Mouse (Mus musculus) G1E-ER4 (cell line): ENCODE results near the gene Adam34. TPM values are rescaled to one million over a fixed set of nuclear protein-coding genes. Genes with fewer than 3 reads are reported as not detected.

ENCODE experiments used
- GATA1 ChIP-seq: IDR thresholded peaks from one replicate; pipeline ENCODE4 v1.8.0; 2012; ENCODE audit warnings: low read length, inconsistent platforms
- polyA plus RNA-seq: library from polyadenylated mRNA; stranded (reverse); fragments of >175 nt; gene quantifications from 2 replicates; pipeline ENCODE4 v1.2.3, GENCODE M21; 2012

Adam34 gene
- not detected in 2 replicates for polyA plus RNA-seq

DNA sequence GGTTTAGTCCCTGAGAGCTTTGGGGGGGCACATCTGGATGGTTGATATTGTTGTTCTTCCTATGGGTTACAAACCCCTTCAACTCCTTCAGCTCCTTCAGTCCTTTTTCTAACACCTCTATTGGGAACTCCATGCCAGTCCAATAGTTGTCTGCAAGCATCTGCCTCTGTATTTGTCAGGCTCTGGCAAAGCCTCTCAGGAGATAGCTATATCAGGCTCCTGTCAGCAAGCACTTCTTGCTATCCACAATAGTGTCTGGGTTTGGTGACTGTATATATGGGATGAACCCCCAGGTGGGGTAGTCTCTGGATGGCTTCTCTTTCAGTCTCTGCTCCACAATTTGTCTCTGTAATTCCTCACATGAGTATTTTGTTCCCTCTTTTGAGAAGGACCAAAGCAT lies at the start of gene Adam34:
Gene Adam34, minus strand, starts transcription at position 101 of the 400 bp plus-strand sequence.
- no peak for TF ChIP-seq GATA1

DNA sequence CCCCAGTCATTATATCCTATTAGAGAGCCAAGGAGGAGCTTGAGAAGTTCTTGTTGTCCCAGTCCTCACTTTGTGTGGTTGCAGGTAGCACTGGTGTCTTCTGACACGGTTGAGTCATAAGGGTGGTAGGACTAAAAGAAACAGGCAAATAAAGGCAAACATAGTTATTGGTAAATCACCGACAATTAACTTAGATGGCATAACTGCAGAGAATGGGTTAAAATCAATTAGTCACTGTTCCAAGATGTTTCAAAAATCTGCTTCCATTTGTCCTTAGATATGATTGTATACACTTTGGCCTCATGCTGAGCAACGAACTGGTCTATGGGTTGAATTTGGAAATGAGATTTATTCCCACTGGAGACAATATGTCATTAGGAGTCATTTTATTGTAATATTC lies 82.7 kb downstream of the Adam34 start, which contains the start of gene Gm5346:
Gene Gm5346, minus strand, starts transcription at position 101 of the 400 bp plus-strand sequence.
- TF ChIP-seq GATA1 = no peak

DNA sequence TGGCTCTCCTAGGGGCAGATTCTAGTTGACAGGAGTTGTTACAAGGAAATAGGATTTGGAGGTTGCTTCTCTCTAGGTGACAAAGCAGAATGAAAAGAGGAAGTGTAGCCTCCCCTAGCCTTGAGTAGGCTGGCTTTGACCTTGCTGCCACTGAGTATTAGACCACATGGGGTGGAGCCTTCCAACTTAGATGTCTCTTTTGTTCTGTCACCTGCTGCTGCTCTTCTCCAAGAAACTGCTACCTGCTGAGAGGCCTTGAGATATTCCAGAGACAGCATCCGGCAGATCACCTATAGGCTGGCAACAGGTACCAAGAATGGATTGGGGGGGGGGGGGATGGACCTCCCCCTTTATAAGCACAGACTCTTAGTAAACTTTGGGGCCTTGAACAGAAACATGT lies 93.8 kb downstream of the Adam34 start:
- TF ChIP-seq GATA1 = no peak

Other genes with a start within 250 kb of the Adam34 start
- not detected in 2 replicates for gene Adam26b, start 181.9 kb downstream of the Adam34 start, polyA plus RNA-seq
- gene Adam26a, start 133.3 kb downstream of the Adam34 start, polyA plus RNA-seq = not detected in 2 replicates
- gene Gm5346, start 82.8 kb downstream of the Adam34 start, polyA plus RNA-seq = not detected in 2 replicates